Mouse (Mus musculus) adrenal gland (tissue): Measurements from ENCODE around the gene Prl3a1.

Experiments used
- intact Hi-C: fragments of 180-260 bp; cut with DNase I; formaldehyde crosslinking; loops from one replicate; pipeline ENCODE4 v1.15.1; 2025
- long read RNA-seq, 2 experiments: library from polyadenylated mRNA; unstranded; transcript quantifications; one replicate each; pipeline ENCODE4 v2.0.0; 2020; ENCODE audit warnings: borderline replicate concordance in 1 of 2; ENCODE audit not compliant: insufficient replicate concordance in 1 of 2

Gene Prl3a1
- long read RNA-seq, experiment 1: 0 reads
- long read RNA-seq, experiment 2: 0 reads

DNA sequence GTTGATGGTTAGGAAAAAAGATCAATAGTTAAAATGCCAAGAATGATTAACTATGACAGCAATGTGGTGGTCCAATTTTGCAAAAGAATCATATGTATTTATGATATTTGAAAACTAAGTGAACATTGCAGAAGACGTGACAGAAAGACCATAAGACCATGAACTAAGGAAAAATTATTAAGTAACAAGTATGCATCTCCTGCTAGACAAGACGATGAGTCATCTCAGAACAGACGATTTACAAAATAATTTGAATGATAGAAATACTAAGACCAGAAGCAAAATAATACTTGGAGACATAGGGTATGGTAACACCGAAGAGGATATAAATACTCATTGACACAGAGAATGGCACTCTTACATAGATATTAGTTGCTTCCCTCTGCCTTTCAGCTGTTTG lies at the start of gene Prl3a1:
TSS of gene Prl3a1 (plus strand) at position 301 of the 400 bp plus-strand sequence.
- intact Hi-C loops: no loop called here

DNA sequence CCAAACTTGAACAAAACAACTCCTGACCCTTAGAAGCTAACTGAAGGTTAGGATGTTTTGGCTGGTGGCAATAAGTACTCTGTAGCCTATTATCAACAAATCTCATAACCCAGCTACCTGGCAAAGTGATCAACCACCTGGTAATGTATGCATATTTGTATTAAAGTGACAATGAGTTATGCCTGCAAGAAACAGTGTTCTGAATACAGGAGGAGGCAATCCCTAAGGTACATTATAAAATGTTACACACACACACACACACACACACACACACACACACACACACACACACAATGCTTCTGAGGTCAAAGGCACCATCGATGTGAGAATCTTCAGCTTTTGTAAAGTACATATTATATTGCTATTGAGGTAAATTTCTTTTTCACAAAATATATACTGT lies 17.7 kb upstream of the Prl3a1 start, which contains the start of gene Prl3b1:
TSS of gene Prl3b1 (plus strand) at position 301 of the 400 bp plus-strand sequence.
- intact Hi-C loops: no loop called here

DNA sequence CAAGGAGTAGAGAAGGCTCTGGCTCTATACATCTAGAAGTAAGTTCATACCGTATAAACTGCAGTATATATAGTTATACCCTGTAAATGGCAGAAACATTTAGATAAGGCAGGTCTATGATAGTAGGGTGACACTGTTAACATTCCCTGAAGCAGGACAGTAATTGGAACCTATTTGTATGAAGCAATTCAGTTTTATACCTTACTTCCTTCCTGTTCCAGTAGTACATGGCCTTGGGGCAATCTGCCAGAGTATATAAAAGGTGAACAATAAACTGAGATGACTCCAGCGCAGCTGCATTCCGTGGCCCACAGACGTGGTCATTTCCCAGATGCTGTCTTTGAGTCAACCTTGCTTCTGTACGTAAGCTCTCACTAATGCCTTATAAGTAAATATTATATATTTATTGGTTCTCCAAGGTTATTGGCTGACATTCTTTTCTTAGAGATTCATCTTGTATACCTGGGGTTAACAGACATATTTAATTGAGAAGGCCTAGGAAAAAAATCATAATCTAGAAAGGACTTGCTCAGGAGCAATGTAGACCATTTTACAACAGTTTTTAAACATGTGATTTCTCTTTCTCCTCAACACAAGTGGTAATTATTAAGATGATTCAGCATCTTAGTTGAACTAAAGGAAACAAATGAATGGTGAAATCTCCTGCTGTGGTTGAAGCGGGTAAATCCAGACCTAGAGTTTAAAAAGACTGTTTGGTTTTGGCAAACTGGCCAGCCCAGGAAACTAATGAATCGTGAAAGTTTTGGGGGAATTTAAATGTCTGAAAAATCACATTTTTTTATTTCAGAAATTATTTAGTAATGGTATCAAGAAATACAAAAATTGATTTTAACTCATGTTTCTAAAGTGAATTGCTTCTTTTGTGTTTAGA lies 53.3 kb downstream of the Prl3a1 start, which contains the start of gene Prl6a1:
TSS of gene Prl6a1 (plus strand) at position 294 of the 892 bp plus-strand sequence.
- intact Hi-C loops: no loop called here
